Mouse (Mus musculus) kidney, adult 8-10 months (tissue): ENCODE measurements around the gene Fads6.

ENCODE experiments used
- DNase-seq, 2 experiments: peaks; one replicate each; pipeline ENCODE4 v3.0.0; 2022

The Fads6 gene

DNA sequence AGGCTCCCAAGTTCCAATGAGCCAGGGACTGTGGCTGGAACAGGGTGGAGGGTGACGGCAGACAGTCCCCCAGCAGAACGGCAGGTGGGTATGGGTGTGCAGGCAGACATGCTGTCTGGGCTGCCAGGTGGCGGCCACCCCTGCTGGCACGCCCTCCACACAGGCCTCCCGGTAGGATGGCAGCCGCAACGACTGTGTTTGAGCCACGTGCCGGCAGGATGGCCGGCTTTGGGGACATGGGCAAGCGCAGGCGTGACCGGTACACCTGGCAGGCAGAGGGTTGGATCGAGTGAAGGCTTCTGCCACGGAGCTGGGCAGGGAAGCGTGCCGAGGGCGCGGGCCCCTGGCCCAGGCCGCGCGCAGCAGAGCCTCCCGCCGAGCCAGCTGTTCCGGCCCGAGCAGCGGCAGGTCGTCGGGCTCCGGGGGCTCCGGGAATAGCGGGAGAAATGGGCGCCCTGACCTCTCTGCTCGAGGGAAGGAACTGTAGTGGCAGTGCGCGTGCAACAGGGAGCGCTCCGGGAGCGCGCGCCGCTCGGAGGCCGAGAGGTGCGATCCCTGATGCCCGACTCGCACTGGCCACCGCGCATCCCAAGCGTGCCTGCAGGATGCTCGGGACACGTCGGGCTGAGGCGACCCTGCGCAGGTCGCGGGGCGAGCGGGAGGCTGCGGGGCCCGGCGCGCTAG, 47.6 kb downstream of the Fads6 start:
- DNase-seq: no peak

- no peak for DNase-seq
Observed at GRCm38 (mm10) chr11:115247945-115248344, 49.5 kb downstream of the Fads6 start.

DNA sequence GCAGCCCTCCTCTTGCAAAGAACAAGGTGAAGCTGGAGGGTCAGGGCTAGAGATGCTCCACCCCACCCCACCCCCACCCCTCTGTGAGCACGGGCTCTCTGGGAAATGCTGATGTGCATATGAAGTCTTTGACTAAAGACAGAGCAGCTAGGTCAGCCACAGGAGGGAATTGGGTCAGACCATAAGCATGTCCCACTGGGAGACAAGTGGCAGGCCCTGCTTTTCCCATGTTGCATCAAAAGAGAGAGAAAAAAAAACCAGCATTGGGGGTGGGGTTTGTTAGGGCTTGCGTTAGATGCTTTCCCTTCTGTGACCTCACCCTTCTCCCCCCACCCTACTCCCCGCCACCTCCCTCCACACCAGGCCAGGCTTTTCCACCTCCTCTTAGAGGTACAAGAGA, 50.2 kb downstream of the Fads6 start:
- no peak for DNase-seq

DNA sequence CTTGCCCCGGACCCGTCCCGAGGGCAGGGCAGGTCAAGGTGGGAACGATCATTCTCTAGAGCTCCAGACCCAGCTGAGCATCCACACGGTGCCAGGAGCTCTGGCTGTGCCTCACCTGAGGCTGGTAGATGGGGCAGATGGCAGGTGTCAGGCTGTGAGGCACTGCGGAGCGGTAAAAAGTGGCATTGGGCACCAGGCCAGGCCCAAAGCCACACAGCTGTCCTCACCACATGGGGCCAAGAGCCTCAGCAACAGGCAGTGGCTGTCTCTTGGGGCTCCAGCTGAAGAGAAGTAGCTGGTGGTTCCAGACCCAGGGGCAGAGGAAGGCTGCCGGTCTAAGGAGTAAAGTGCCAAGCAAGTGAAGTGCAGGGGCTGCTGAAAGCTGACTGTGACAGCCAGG, 51.1 kb downstream of the Fads6 start:
- DNase-seq: no peak

- DNase-seq: peak; percentile 17 to 54
Observed at GRCm38 (mm10) chr11:115244840-115245239, 52.6 kb downstream of the Fads6 start.

DNA sequence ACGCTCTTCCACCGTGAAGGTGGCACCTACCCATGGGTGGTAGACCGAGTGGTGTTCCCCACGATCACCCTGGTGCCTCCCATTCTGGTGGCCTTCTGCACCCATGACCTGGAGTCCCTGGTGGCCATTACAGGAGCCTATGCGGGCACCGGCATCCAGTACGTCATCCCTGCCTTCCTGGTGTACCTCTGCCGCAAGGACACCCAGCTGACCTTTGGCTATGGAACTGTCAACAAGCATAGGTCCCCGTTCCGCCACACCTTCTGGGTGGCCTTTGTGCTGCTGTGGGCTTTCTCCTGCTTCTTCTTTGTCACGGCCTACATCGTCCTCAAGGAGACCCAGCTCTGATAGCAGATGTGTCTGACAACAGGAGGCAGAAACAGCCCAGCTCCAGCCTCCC, 53.7 kb downstream of the Fads6 start:
- no peak for DNase-seq

- no peak for DNase-seq
Observed at GRCm38 (mm10) chr11:115242746-115243145, 54.7 kb downstream of the Fads6 start.

- DNase-seq: no peak
Observed at GRCm38 (mm10) chr11:115241402-115241801, 56.1 kb downstream of the Fads6 start.

DNA sequence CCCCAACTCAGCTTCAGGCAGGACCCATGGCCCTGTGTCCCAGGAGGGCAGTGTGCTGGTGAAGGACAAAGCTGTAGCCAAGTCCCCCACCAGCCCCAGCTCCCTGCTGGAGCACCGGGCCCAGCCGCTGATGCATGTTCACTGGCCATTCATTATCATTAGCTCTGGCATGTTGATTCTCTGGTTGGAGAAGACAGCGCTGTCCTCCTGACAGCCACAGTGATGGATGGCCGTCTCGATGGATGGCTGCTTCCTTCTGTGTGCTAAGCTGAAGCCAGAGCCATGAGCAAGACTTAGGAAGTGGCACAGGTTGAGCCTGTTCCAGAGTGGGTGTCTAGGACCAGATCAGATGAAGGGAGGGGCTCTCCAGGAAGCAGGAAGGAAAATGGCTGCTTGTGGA, 60.9 kb downstream of the Fads6 start:
- DNase-seq: no peak

DNA sequence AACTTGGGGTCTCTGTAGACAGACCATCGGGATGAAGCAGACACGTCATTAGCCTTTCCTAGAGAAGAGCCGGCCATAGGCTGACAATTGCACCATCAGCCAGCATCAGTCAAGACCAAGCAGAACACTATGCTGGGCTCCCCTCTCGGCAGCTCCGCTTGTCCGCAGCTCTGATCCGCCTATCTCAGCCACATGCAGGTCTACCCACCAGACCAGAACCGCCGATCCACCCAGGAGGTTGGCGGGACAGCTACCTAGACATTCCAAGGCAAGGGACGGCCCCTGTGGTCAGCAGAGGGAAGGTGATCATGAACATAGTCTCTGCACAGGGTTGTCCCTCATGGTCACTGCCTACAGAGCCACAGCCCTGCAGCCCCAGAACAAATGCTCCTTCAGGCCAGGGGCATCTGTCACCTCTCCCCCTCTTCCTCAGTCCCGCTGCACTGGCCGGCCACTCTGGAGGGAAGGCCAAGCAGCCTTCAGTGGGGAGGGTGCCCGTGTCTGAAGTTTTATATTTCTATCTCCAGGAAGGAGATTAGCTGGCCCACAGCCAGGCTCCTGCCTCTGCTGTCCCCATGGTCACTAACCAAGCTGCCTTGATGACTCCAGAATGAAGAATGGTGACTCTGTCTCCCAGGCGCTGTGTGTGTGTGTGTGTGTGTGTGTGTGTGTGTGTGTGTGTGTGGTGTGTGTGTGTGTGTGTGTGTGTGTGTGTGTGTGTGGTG, 63.0 kb downstream of the Fads6 start:
- no peak for DNase-seq

GRCm38 (mm10) chr11:115233526-115234290, 63.8 kb downstream of the Fads6 start:
- DNase-seq: no peak

DNA sequence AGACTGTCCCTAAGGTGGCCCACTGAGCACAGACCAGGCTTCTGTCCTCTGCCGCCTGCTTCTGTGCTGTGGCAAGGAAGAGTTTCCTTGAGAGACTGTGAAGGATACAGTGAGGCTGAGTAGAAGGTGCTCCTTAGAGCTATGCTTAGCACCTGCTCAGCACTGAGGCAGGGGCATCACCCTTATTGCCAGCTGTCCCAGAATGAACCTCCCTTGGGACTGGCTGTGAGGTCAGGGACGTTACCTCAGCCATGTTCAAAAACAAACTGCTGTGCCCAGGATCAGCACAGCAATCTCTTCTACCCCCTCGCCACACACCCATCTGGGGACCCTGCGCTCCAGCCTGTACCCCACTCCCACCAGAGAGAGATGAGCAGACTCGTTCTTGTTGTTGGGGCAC, 64.6 kb downstream of the Fads6 start:
- no peak for DNase-seq

DNA sequence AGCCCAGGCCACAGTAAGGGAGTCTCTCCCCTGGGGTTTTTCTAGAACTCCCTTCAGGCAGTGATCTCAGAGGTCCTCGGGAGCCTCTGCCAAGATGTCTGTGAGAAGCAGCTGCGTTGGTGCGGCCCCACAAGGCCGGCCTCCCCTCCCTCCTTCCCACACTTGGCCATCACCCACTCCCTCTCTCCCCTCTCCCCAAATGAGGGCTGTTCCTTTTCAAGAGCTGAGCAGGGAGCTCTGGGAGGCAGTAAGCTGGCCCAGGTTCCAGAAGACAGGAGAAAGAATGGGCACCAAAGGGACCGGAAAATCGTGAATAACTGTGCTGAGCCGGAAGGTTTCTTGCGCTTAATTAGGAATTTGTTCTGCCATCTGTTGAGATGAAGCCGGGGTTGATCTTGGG, 65.5 kb downstream of the Fads6 start:
- no peak for DNase-seq

- peak; percentile 54 to 57 for DNase-seq
Observed at GRCm38 (mm10) chr11:115231168-115231915, 66.1 kb downstream of the Fads6 start.
